Mouse (Mus musculus): ENCODE measurements around the gene Ice2. TPM values are rescaled to one million over a fixed set of nuclear protein-coding genes. Genes with fewer than 3 reads are reported as not detected.

Ice2 gene
- polyA plus RNA-seq, 1 experiment from 2014 or later: 22.4 TPM

DNA sequence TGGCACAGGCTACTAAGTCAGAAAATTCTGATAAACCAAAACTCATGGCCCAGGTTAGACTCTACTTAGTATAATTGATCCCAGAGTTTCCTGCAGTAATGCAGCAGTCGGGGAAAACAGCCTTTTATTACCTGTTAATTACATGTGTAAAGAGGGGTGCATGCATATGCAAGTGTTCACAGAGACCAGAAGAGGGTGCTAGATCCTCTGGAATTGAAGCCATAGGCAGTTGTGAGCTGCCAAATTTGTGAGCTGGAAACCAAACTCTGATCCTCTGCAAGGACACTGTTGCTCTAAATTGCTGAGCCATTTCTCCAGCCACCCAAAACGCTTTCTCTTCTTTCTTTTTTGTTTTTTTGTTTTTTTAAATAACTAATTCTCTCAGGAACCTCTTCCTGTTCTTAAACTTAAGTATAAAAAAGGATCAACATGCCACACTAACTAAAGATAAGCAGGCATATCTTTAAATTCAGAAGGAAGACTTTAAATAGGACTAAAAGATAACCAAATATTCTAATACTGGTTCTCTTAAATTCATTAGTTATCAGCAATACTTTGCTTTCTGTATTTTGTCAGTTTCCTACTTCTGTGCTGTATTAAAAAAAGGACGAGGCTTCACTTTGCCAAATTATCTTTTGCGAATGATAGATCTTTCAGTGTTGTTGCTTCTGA, 20.6 kb upstream of the Ice2 start:
- Histone ChIP-seq H3K4me2 (no peak overlapping the region), H3K4me1 (peaks cover 6% of the 10 kb centered on the region; the same call in 1 of the 2 replicates), H3K9me3 (no peaks in the 10 kb centered on the region), H3K27me3 (no peaks in the 10 kb centered on the region), H3K4me3 (no peak overlapping the region), H3K9ac (no peak overlapping the region), H3K27ac (no peak overlapping the region), H3K36me3 (peaks cover 62% of the 10 kb centered on the region)
- ATAC-seq (ENCODE audit: insufficient number of reproducible peaks, insufficient read depth, low FRiP score, low TSS enrichment, low read depth): no peak
- 83% methylated on average over 4 of the region's 4 CpGs for WGBS

GRCm38 (mm10) chr9:69377654-69378045, 20.1 kb upstream of the Ice2 start:
- H3K4me2 ChIP-seq: no peak overlapping the region
- H3K9ac ChIP-seq: no peak overlapping the region
- no peak overlapping the region for H3K27ac ChIP-seq
- 83% methylated on average over 3 of the region's 3 CpGs for WGBS
- peaks cover 6% of the 10 kb centered on the region; the same call in 1 of the 2 replicates for H3K4me1 ChIP-seq
- no peak for ATAC-seq (ENCODE audit: insufficient number of reproducible peaks, insufficient read depth, low FRiP score, low TSS enrichment, low read depth)
- H3K36me3 ChIP-seq: peaks cover 57% of the 10 kb centered on the region
- H3K4me3 ChIP-seq: no peak overlapping the region
- no peaks in the 10 kb centered on the region for H3K27me3 ChIP-seq
- no peaks in the 10 kb centered on the region for H3K9me3 ChIP-seq

DNA sequence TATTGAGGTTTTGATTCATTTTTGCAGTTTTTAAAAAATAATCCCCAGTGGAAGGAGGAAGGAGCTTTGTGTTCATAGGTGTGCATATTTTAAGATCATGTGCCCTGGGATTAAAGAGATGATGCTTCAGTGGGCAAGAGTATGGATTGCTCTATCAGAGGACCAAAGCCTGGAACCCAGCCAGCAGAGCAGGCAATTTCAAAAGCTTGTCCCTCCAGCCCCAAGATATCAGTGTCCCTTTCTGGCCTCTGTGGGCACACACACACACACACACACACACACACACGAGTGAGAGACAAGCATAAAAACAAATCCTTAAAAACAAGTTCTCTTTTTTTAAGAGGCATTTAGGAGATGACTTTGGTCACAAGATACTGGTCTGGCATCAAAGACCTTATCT, 17.2 kb upstream of the Ice2 start:
- Histone ChIP-seq H3K4me1 (peaks cover 18% of the 10 kb centered on the region), H3K27me3 (no peaks in the 10 kb centered on the region), H3K9me3 (no peaks in the 10 kb centered on the region), H3K36me3 (peaks cover 32% of the 10 kb centered on the region), H3K9ac (no peak overlapping the region), H3K4me3 (no peak overlapping the region), H3K4me2 (no peak overlapping the region), H3K27ac (no peak overlapping the region)
- 87% methylated on average over 1 of the region's 1 CpGs for WGBS
- no peak for ATAC-seq (ENCODE audit: insufficient number of reproducible peaks, insufficient read depth, low FRiP score, low TSS enrichment, low read depth)

DNA sequence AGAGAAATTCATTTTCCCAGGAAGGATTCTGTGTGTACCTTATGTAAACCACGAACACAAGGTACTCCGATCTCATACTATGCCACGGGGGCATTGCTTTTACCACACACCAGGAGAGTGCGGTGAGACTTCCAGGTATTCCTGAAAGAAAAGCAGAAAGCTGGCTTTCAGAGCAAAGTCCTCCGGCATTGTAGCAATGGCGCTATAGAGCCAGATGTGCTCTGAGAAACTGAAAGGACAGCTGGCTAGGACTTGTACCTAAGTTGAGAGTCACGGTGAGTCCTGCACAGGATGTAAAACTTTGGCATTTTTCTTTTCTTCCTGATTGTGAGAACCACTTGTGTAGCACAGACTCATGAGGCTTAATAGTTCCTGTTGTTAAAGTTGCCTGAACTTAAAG, 16.0 kb upstream of the Ice2 start:
- no peaks in the 10 kb centered on the region for H3K9me3 ChIP-seq
- WGBS: 46% methylated on average over 7 of the region's 7 CpGs

DNA sequence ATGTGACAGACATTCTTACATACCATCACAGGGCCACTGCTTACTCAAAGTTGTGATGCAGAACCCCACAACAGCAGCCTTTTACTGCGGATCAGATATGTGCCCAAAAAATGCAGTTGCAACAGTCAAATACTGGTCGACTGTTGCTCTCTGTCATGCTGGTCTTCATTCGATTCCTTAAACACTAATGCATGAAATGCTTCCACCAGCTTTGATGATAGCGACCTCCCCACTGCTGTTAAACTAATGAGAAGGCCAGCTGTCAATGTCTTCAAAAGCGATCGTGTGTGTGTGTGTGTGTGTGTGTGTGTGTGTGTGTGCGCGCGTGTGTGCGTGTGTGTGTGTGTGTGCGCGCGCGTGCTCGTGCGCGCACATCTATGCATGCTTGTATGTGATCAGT, 13.2 kb upstream of the Ice2 start:
- Histone ChIP-seq H3K4me2 (no peak overlapping the region), H3K4me3 (no peak overlapping the region), H3K9ac (no peak overlapping the region), H3K36me3 (peaks cover under 1% of the 10 kb centered on the region; the same call in 1 of the 2 replicates), H3K27ac (no peak overlapping the region), H3K9me3 (no peaks in the 10 kb centered on the region), H3K4me1 (peaks cover 18% of the 10 kb centered on the region), H3K27me3 (no peaks in the 10 kb centered on the region)
- WGBS: 84% methylated on average over 17 of the region's 17 CpGs
- no peak for ATAC-seq (ENCODE audit: insufficient number of reproducible peaks, insufficient read depth, low FRiP score, low TSS enrichment, low read depth)

More for the DNA sequence above, 16.0 kb upstream of the Ice2 start:
- no peak for ATAC-seq (ENCODE audit: insufficient number of reproducible peaks, insufficient read depth, low FRiP score, low TSS enrichment, low read depth)
- Histone ChIP-seq H3K4me3 (no peak overlapping the region), H3K9ac (no peak overlapping the region), H3K27ac (peak overlapping the region; percentile 16; the same call in 1 of the 2 replicates), H3K36me3 (peaks cover 22% of the 10 kb centered on the region), H3K4me2 (no peak overlapping the region), H3K4me1 (peaks cover 18% of the 10 kb centered on the region), H3K27me3 (no peaks in the 10 kb centered on the region)

GRCm38 (mm10) chr9:69384905-69385304, 12.8 kb upstream of the Ice2 start:
- Histone ChIP-seq H3K9ac (no peak overlapping the region), H3K4me2 (no peak overlapping the region), H3K4me3 (no peak overlapping the region), H3K9me3 (no peaks in the 10 kb centered on the region), H3K36me3 (no peaks in the 10 kb centered on the region), H3K4me1 (peaks cover 18% of the 10 kb centered on the region), H3K27me3 (no peaks in the 10 kb centered on the region), H3K27ac (no peak overlapping the region)
- no peak for ATAC-seq (ENCODE audit: insufficient number of reproducible peaks, insufficient read depth, low FRiP score, low TSS enrichment, low read depth)
- WGBS: 48% methylated on average over 1 of the region's 1 CpGs

GRCm38 (mm10) chr9:69387296-69387695, 10.4 kb upstream of the Ice2 start:
- ATAC-seq (ENCODE audit: insufficient number of reproducible peaks, insufficient read depth, low FRiP score, low TSS enrichment, low read depth): no peak
- Histone ChIP-seq H3K9ac (no peak overlapping the region), H3K4me1 (peaks cover 22% of the 10 kb centered on the region), H3K4me2 (no peak overlapping the region), H3K4me3 (no peak overlapping the region), H3K27me3 (no peaks in the 10 kb centered on the region), H3K9me3 (no peaks in the 10 kb centered on the region), H3K27ac (no peak overlapping the region), H3K36me3 (no peaks in the 10 kb centered on the region)
- WGBS: 91% methylated on average over 4 of the region's 4 CpGs

- no peak overlapping the region for H3K27ac ChIP-seq
- no peaks in the 10 kb centered on the region for H3K36me3 ChIP-seq
- H3K27me3 ChIP-seq: no peaks in the 10 kb centered on the region
- ATAC-seq (ENCODE audit: insufficient number of reproducible peaks, insufficient read depth, low FRiP score, low TSS enrichment, low read depth): no peak
- H3K9me3 ChIP-seq: no peaks in the 10 kb centered on the region
- H3K4me1 ChIP-seq: peaks cover 10% of the 10 kb centered on the region
- H3K9ac ChIP-seq: no peak overlapping the region
- WGBS: 59% methylated on average over 4 of the region's 4 CpGs
- H3K4me3 ChIP-seq: no peak overlapping the region
- no peak overlapping the region for H3K4me2 ChIP-seq
Measured at GRCm38 (mm10) chr9:69390631-69391030, 7.1 kb upstream of the Ice2 start.

DNA sequence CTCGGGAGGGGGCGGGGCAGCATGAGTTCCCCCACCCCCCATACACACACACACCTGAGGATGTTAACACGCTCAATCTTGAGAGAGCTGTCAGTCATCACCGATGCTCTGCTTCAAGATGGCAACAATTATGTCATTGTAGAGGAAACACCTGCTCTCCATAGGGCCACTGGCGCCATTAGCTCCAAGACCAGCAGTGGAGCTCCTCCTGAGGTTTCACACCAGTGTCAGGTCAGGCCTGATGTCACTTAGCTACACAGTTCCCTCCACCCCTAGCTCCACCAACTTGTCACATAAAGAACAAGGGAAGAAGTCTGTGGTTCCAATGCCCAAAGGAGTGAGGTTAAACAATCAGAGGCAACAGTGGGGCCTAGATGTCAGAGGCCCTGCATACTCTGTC, 3.5 kb upstream of the Ice2 start:
- no peaks in the 10 kb centered on the region for H3K9me3 ChIP-seq
- 82% methylated on average over 5 of the region's 5 CpGs for WGBS

GRCm38 (mm10) chr9:69397432-69397759, 310 bp upstream of the Ice2 start:
- Histone ChIP-seq H3K4me1 (peaks cover 10% of the 10 kb centered on the region), H3K36me3 (peaks cover 5% of the 10 kb centered on the region), H3K4me3 (peak overlapping the region; percentile 73), H3K27me3 (no peaks in the 10 kb centered on the region), H3K9me3 (no peaks in the 10 kb centered on the region), H3K9ac (peak overlapping the region; percentile 93), H3K27ac (peak overlapping the region; percentile 96), H3K4me2 (peak overlapping the region; percentile 88)
- ATAC-seq (ENCODE audit: insufficient number of reproducible peaks, insufficient read depth, low FRiP score, low TSS enrichment, low read depth): no peak
- 61% methylated on average over 2 of the region's 2 CpGs for WGBS

More for the DNA sequence above, 3.5 kb upstream of the Ice2 start:
- Histone ChIP-seq H3K27ac (no peak overlapping the region), H3K36me3 (no peaks in the 10 kb centered on the region), H3K4me1 (peaks cover 20% of the 10 kb centered on the region), H3K27me3 (no peaks in the 10 kb centered on the region), H3K4me3 (no peak overlapping the region), H3K4me2 (no peak overlapping the region), H3K9ac (no peak overlapping the region)
- ATAC-seq (ENCODE audit: insufficient number of reproducible peaks, insufficient read depth, low FRiP score, low TSS enrichment, low read depth): no peak

GRCm38 (mm10) chr9:69398453-69398850, 746 bp downstream of the Ice2 start:
- H3K4me3 ChIP-seq: peak overlapping the region; percentile 73
- peak overlapping the region; percentile 93 for H3K9ac ChIP-seq
- no peaks in the 10 kb centered on the region for H3K27me3 ChIP-seq
- WGBS: 15% methylated on average over 10 of the region's 10 CpGs
- no peak for ATAC-seq (ENCODE audit: insufficient number of reproducible peaks, insufficient read depth, low FRiP score, low TSS enrichment, low read depth)
- H3K4me1 ChIP-seq: peaks cover 10% of the 10 kb centered on the region
- H3K27ac ChIP-seq: peak overlapping the region; percentile 96
- peak overlapping the region; percentile 88 for H3K4me2 ChIP-seq
- peaks cover 5% of the 10 kb centered on the region for H3K36me3 ChIP-seq
- no peaks in the 10 kb centered on the region for H3K9me3 ChIP-seq

DNA sequence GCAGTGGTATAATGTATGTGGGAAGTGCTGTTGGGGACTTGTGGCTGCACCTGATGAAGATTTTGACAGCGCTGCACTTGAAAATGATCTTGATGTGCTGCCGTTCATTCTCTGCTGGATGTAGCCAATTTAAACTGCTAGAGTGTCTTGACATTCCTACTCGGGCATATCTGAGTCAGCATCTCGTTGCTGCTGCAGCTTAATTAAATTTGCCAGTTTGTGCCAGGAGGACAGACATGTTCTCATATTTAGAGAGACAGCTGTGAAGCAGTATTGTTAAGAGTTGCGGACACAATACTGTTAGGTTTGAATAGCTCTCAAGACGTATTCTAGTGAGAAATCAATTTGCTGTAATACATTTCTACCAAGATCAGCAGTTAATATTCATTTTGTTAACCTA, 7.0 kb downstream of the Ice2 start:
- Histone ChIP-seq H3K36me3 (peaks cover 12% of the 10 kb centered on the region), H3K4me2 (no peak overlapping the region)
- 56% methylated on average over 6 of the region's 6 CpGs for WGBS

More for the DNA sequence above, 7.0 kb downstream of the Ice2 start:
- Histone ChIP-seq H3K4me3 (no peak overlapping the region), H3K9me3 (no peaks in the 10 kb centered on the region), H3K4me1 (no peaks in the 10 kb centered on the region), H3K9ac (no peak overlapping the region), H3K27ac (no peak overlapping the region), H3K27me3 (no peaks in the 10 kb centered on the region)
- no peak for ATAC-seq (ENCODE audit: insufficient number of reproducible peaks, insufficient read depth, low FRiP score, low TSS enrichment, low read depth)
